Mouse (Mus musculus) CH12.LX (cell line): Measurements from ENCODE around the gene Ptgs1.

Source experiments
- CHD1 ChIP-seq: IDR thresholded peaks from 2 replicates; pipeline ENCODE4 v1.6.1; 2012; ENCODE audit warnings: low read depth, low read length, improper control_type of control experiment, inconsistent platforms
- CTCF ChIP-seq, 2 experiments: IDR thresholded peaks in 1 of 2; conservative IDR thresholded peaks in 1 of 2; 2 replicates each; pipeline ENCODE4 v1.5.1; 2011 to 2012; ENCODE audit warnings: low read depth in 2 of 2, low read length in 2 of 2, improper control_type of control experiment in 1 of 2, inconsistent platforms in 1 of 2, mild to moderate bottlenecking in 1 of 2, moderate library complexity in 1 of 2
- E2F4 ChIP-seq: IDR thresholded peaks from 2 replicates; pipeline ENCODE4 v1.6.1; 2011; ENCODE audit warnings: low read depth, low read length, improper control_type of control experiment; ENCODE audit not compliant: insufficient replicate concordance
- ELF1 ChIP-seq: IDR thresholded peaks from 2 replicates; pipeline ENCODE4 v1.6.1; 2014; ENCODE audit warnings: low read depth, mild to moderate bottlenecking, inconsistent platforms, low read length, improper control_type of control experiment
- EP300 ChIP-seq: IDR thresholded peaks from 2 replicates; pipeline ENCODE4 v1.6.1; 2011; ENCODE audit warnings: low read length, improper control_type of control experiment
- GABPA ChIP-seq: IDR thresholded peaks from 2 replicates; pipeline ENCODE4 v1.6.1; 2012; ENCODE audit warnings: low read depth, low read length, improper control_type of control experiment, inconsistent platforms; ENCODE audit not compliant: insufficient replicate concordance
- MAFK ChIP-seq: IDR thresholded peaks from 2 replicates; pipeline ENCODE4 v1.6.1; 2011; ENCODE audit warnings: low read length, improper control_type of control experiment; ENCODE audit not compliant: insufficient replicate concordance
- NRF1 ChIP-seq: IDR thresholded peaks from 2 replicates; pipeline ENCODE4 v1.6.1; 2014; ENCODE audit warnings: low read depth, mild to moderate bottlenecking, inconsistent platforms, low read length, improper control_type of control experiment, moderate library complexity
- POLR2A ChIP-seq: IDR thresholded peaks from 2 replicates; pipeline ENCODE4 v1.6.1; 2011; ENCODE audit warnings: low read depth, mild to moderate bottlenecking, improper control_type of control experiment, low read length
- RAD21 ChIP-seq: IDR thresholded peaks from 2 replicates; pipeline ENCODE4 v1.6.1; 2011; ENCODE audit warnings: low read depth, mild to moderate bottlenecking, low read length, improper control_type of control experiment, moderate library complexity
- TCF12 ChIP-seq: IDR thresholded peaks from 2 replicates; pipeline ENCODE4 v1.6.1; 2014; ENCODE audit warnings: low read depth, mild to moderate bottlenecking, inconsistent platforms, low read length, improper control_type of control experiment
- UBTF ChIP-seq: IDR thresholded peaks from 2 replicates; pipeline ENCODE4 v1.6.1; 2012; ENCODE audit warnings: low read depth, mild to moderate bottlenecking, inconsistent platforms, low read length, improper control_type of control experiment, moderate library complexity
- ZC3H11A ChIP-seq: IDR thresholded peaks from 2 replicates; pipeline ENCODE4 v1.6.1; 2012; ENCODE audit warnings: low read depth, mild to moderate bottlenecking, inconsistent platforms, low read length, improper control_type of control experiment
- ZNF384 ChIP-seq: IDR thresholded peaks from 2 replicates; pipeline ENCODE4 v1.6.1; 2012; ENCODE audit warnings: low read depth, low read length, improper control_type of control experiment, inconsistent platforms

GRCm38 (mm10) chr2:36256931-36257330 lies 26.7 kb downstream of the Ptgs1 start:
- TF ChIP-seq TCF12: no peak
- TF ChIP-seq CTCF (conservative IDR thresholded peaks at IDR 0.05 in 1 of 2, IDR thresholded peaks at IDR 0.05 in 1 of 2; ENCODE audit: low read depth in 2 of 2, low read length in 2 of 2): no peak
- no peak for TF ChIP-seq POLR2A
- no peak for TF ChIP-seq ZNF384
- no peak for TF ChIP-seq RAD21
- no peak for TF ChIP-seq UBTF
- TF ChIP-seq EP300: no peak
- TF ChIP-seq GABPA: no peak
- no peak for TF ChIP-seq MAFK
- TF ChIP-seq NRF1: no peak
- TF ChIP-seq E2F4: no peak
- TF ChIP-seq CHD1: no peak
- no peak for TF ChIP-seq ELF1
- TF ChIP-seq ZC3H11A: no peak
